Mouse (Mus musculus): ENCODE data around the gene Glrx5. TPM values are rescaled to one million over a fixed set of nuclear protein-coding genes. Genes with fewer than 3 reads are reported as not detected.
A peak's percentile ranks its signal among the peaks of the same experiment; 100 is the strongest.

The Glrx5 gene
- 217 and 246 TPM in 2 replicates for polyA plus RNA-seq (2016; fragmentation: Nextera tagmentation; extraction: Ambion mirVana)

DNA sequence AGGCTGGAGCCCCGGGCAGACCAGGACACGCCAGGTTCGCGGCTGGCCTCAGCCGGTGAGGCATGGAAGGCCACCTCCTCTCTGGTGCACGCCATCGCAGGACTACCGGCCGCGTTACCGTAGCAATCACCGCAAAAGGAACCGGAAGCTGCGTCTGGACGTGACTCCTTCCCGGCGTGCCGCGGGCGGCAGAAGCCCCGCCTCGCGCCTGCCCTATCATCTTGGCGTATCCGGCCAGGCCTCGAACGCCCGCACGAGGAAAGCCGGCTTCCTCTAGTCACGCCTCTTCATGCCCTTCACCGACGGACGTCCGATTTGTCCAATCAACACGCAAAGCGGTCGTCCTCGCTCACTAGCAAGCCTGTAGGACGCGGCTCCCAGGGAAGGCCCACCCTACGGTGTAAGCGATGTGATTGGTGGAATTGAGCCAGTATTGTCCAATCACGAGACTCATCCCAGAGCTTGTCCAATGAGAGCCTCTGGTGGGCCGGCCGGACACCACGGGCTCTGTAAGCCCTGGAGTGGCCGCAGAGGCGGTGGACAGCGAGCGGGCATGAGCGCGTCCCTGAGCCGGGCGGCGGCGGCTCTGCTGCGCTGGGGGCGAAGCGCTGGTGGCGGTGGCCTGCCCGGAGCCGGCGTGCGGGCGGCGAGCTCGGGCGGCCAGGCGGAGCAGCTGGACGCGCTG, at the start of gene Glrx5:
TSS of gene Glrx5 (plus strand) at position 542 of the 685 bp plus-strand sequence.
- peak; percentile 99 for DNase-seq (ENCODE audit: low spot score)
- Histone ChIP-seq H3K4me3 (peak within 1 kb of the TSS; percentile 88), H3K27ac (replicated peaks) (peak within 1 kb of the TSS; percentile 91), H3K9me3 (replicated peaks) (no peaks in the 10 kb centered on the region), H3K27me3 (ENCODE audit: low read depth, poor library complexity, severe bottlenecking) (no peaks in the 10 kb centered on the region), H3K36me3 (peaks cover 33% of the 10 kb centered on the region), H3K4me1 (peaks cover 48% of the 10 kb centered on the region)
- under 1% methylated on average over 72 of the region's 72 CpGs for WGBS

DNA sequence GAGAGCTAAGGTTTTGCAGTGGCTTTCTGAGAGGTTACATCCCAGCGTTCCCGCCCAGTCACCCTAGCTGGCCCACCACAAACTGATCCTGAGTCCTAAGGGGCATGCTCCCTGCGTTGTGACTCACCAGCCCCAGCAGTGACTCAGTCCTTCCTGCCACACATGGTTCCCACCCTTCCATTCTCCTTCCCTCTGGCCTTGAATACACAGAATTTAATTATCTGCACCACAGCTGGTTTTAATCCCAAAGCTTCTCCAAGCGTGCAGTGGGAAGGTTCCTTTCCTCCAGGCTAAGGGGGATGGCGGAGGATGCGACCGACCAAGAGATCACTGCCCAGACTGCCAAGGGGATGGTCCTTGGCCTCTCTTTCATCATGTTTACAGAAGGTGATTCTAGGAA, 49.0 kb upstream of the Glrx5 start:
- WGBS, result 52% methylated on average over 7 of the region's 7 CpGs
- Histone ChIP-seq H3K36me3 (no peaks in the 10 kb centered on the region), H3K4me1 (peaks cover 28% of the 10 kb centered on the region), H3K4me3 (no peak overlapping the region), H3K27me3 (ENCODE audit: low read depth, poor library complexity, severe bottlenecking) (no peaks in the 10 kb centered on the region), H3K27ac (replicated peaks) (peak overlapping the region; percentile 55), H3K9me3 (replicated peaks) (no peaks in the 10 kb centered on the region)
- DNase-seq (ENCODE audit: low spot score), result no peak

DNA sequence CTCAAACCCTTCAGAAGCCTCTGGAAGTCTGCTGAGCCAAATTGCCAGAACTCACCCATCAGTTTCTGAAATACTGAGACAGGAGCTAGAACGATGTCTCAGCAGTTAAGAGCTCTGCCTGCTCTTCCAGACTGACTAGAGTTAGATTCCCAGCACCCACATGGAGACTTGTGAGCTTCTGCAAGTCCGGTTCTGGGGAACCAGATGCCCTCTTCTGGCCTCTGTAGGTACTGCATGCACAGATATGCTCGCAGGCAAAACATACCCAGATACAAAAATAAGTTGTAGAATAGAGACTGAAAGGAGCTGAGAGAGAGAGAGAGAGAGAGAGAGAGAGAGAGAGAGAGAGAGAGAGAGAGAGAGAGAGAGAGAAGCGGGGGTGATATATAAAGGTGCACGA, 47.4 kb upstream of the Glrx5 start:
- no peak for DNase-seq (ENCODE audit: low spot score)
- H3K4me1 ChIP-seq, result peaks cover 17% of the 10 kb centered on the region
- H3K36me3 ChIP-seq, result no peaks in the 10 kb centered on the region
- 76% methylated on average over 5 of the region's 5 CpGs for WGBS
- no peaks in the 10 kb centered on the region for H3K27me3 ChIP-seq (ENCODE audit: low read depth, poor library complexity, severe bottlenecking)
- H3K27ac ChIP-seq (replicated peaks), result no peak overlapping the region
- H3K9me3 ChIP-seq (replicated peaks), result no peaks in the 10 kb centered on the region
- no peak overlapping the region for H3K4me3 ChIP-seq

DNA sequence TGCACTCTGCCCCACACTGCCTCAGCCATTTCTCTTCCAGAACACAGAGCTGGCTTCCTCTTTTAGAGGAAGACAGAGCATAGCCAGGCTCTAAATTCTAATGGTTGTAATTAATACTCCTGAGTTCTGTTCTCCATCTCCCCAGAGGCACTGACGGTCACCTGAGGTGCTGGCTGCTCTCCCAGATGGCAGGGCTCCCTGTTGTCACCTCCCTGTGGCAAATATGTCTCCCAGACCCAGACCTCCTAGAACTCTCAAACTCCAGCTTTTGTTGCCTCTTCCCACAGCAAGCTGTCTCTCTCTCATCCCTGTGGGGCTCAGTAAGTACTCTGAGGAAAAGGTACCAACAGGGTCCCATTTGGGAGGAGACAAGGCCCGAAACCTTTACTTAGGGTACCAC, 46.5 kb upstream of the Glrx5 start:
- WGBS, result 90% methylated on average over 2 of the region's 2 CpGs
- no peaks in the 10 kb centered on the region for H3K9me3 ChIP-seq (replicated peaks)
- peaks cover 17% of the 10 kb centered on the region for H3K4me1 ChIP-seq
- no peak for DNase-seq (ENCODE audit: low spot score)
- H3K4me3 ChIP-seq, result no peak overlapping the region
- H3K27me3 ChIP-seq (ENCODE audit: low read depth, poor library complexity, severe bottlenecking), result no peaks in the 10 kb centered on the region
- H3K36me3 ChIP-seq, result no peaks in the 10 kb centered on the region
- no peak overlapping the region for H3K27ac ChIP-seq (replicated peaks)

DNA sequence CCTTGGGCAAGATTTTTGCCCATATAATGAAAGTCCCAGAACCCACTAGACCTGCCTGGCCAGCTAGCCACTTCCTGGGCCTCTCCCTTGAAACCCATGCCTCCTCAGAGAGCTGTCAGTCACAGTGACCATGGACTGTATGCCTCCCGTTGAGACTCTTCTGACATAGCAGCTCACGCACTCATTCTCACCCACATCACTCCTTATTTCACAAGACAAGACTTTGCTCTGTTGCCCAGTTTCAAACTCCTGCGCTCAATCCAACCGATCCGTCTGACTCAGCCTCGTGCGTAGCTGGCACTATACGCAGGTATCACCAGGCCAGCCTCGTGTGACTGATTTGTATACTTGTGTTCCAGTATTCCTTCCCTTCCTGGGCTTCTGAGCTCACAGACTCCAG, 45.7 kb upstream of the Glrx5 start:
- 94% methylated on average over 9 of the region's 9 CpGs for WGBS
- DNase-seq (ENCODE audit: low spot score), result no peak
- H3K36me3 ChIP-seq, result no peaks in the 10 kb centered on the region
- no peak overlapping the region for H3K27ac ChIP-seq (replicated peaks)
- peaks cover 17% of the 10 kb centered on the region for H3K4me1 ChIP-seq
- H3K27me3 ChIP-seq (ENCODE audit: low read depth, poor library complexity, severe bottlenecking), result no peaks in the 10 kb centered on the region
- H3K9me3 ChIP-seq (replicated peaks), result no peaks in the 10 kb centered on the region
- no peak overlapping the region for H3K4me3 ChIP-seq

DNA sequence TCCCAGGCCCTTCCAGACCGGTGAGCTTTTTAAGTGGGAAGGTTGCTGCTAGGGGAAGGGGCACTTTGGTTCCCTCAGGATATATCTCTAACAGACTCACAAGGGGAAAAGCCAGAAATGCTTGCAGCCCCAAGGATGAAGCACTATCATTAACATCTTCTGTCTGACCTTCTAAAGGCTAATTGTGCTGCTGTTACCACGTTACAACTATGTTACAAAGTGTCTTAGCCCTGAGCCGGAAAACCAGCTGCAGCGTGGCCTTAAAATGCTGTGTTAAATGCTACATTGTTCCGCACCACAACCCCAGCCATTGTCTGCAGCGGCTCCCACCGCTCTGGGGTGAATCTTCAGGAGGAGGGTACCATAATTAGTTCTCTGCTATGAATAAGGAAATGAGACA, 44.6 kb upstream of the Glrx5 start:
- no peak for DNase-seq (ENCODE audit: low spot score)
- no peaks in the 10 kb centered on the region for H3K27me3 ChIP-seq (ENCODE audit: low read depth, poor library complexity, severe bottlenecking)

DNA sequence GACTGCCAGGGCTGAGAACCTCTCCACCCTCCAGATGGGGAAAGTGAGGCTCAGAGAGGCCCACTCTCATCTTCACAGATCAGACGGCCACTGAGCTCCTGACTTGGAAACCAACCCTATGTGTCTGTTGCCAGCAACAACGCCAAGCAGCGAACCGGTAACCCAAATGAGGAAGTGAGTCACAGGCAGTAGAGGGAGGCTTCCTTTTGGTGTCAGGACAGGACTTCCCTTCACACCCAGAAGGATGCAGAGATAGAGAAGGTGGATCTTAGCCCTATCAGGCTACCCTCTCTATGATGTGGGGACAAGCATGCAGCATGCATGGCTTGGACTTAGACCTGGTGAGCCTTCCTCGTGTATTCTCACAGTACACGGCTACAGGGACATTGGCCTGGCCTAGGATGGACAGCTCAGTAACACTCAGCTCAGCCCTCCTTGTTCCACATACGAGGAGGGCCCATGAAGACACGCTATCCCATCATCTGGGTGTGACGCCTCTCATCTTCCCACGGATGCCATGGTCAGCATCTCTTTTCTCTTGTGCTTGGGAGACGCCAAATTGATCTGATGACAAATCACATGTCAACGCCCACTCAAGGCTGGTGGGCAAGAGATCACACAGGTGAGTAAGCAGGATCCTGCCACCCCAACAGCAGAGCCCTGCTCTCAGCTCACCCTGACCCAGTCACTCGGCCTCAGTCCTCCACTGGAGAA, 41.6 kb upstream of the Glrx5 start:
- no peak for DNase-seq (ENCODE audit: low spot score)

More for the DNA sequence above, 44.6 kb upstream of the Glrx5 start:
- H3K36me3 ChIP-seq, result no peaks in the 10 kb centered on the region
- 67% methylated on average over 7 of the region's 7 CpGs for WGBS
- peaks cover 17% of the 10 kb centered on the region for H3K4me1 ChIP-seq
- H3K9me3 ChIP-seq (replicated peaks), result no peaks in the 10 kb centered on the region
- H3K4me3 ChIP-seq, result no peak overlapping the region
- H3K27ac ChIP-seq (replicated peaks), result no peak overlapping the region

DNA sequence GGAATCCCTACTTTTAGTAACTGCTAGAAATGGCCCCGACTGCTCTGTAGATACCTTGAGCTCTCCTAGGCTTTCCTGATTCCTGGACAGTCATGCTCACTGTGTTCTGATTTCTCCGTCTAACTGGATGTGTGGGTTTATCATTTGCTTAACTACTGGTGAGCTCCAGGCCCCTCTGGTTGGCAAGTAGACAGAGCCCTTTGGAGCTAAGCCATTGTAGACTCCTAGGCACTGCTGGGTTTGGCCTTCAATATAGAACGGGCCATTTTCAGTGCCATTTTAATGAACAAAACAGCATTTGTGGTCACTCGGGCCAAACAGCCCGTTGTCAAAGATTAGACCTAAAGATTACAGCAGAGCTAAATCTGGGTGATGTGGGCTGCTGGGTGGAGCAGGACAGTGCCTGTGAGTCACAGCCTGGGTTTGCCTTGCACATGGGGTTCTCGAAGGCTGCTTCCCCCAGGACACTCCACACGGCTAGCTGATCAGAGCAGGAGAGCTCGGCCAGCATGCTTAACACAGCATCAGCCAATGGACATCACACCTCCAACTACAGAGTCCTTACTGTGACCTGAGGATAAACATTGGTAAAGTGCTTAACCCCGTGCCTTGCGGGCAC, 40.3 kb upstream of the Glrx5 start:
- no peak for DNase-seq (ENCODE audit: low spot score)
- Histone ChIP-seq H3K9me3 (replicated peaks) (no peaks in the 10 kb centered on the region), H3K4me3 (no peak overlapping the region), H3K27me3 (ENCODE audit: low read depth, poor library complexity, severe bottlenecking) (0 out of 2 replicates have a peak, but pooled peaks cover 5% of the 10 kb centered on the region), H3K27ac (replicated peaks) (no peak overlapping the region), H3K36me3 (no peaks in the 10 kb centered on the region), H3K4me1 (peaks cover 7% of the 10 kb centered on the region)
- WGBS, result 91% methylated on average over 10 of the region's 10 CpGs

More for the DNA sequence above, 41.6 kb upstream of the Glrx5 start:
- H3K9me3 ChIP-seq (replicated peaks), result no peaks in the 10 kb centered on the region
- no peaks in the 10 kb centered on the region for H3K36me3 ChIP-seq
- H3K27me3 ChIP-seq (ENCODE audit: low read depth, poor library complexity, severe bottlenecking), result no peaks in the 10 kb centered on the region
- no peak overlapping the region for H3K4me3 ChIP-seq
- H3K4me1 ChIP-seq, result peaks cover 7% of the 10 kb centered on the region
- H3K27ac ChIP-seq (replicated peaks), result no peak overlapping the region
- WGBS, result 88% methylated on average over 13 of the region's 13 CpGs

DNA sequence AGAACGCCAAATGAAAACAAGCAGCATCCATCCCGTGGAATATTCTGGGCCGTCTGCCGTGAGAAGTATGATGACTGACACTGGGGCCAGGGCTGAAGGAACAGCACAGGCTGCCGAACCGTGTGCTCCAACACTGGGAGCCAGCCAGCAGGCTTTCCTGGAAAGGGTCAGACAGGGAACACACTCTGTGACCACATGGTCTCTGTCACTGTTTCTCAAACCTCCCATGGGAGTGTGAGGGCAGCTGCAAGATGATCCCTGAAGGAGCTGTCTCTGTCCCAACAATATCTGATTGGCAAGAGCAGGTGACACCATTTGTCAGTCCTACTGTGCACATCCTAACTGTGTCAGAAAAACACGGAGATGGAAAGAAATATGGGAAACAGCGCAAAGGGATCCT, 39.6 kb upstream of the Glrx5 start:
- Histone ChIP-seq H3K4me1 (peaks cover 3% of the 10 kb centered on the region), H3K4me3 (no peak overlapping the region), H3K36me3 (no peaks in the 10 kb centered on the region), H3K9me3 (replicated peaks) (no peaks in the 10 kb centered on the region), H3K27ac (replicated peaks) (no peak overlapping the region), H3K27me3 (ENCODE audit: low read depth, poor library complexity, severe bottlenecking) (0 out of 2 replicates have a peak, but pooled peaks cover 6% of the 10 kb centered on the region)
- 91% methylated on average over 8 of the region's 8 CpGs for WGBS
- DNase-seq (ENCODE audit: low spot score), result no peak

DNA sequence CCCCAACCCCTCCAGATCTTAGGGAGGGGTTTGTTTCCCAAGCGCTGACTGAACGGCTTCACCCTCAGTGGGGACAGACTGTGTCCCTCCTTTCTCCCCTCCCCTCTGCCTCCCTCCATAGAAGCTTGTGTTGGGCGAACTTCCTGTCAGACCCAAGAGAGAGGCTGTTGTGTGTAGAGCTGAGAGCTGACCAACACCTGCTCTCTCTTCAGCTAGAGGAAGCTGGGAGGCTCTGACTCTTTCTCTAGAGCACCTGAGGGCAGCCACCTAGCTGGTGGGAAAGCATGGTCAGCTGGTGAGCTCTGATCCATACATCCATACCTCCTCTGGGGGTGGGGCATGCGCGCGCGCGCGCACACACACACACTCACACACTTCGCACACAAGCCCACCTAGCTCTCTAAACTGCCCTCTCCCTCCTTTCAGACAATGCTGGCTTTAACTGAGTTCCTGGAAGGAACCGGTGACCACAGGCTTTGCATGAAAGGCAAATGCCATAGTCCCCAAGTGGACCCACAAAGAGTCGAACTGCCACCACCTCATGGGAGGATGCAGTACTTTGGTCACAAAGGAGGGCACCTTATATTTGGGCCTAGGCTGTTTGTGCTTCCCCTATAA, 37.1 kb upstream of the Glrx5 start:
- no peak overlapping the region for H3K27ac ChIP-seq (replicated peaks)
- H3K27me3 ChIP-seq (ENCODE audit: low read depth, poor library complexity, severe bottlenecking), result peaks cover 19% of the 10 kb centered on the region
- no peak overlapping the region for H3K4me3 ChIP-seq
- no peaks in the 10 kb centered on the region for H3K9me3 ChIP-seq (replicated peaks)
- H3K4me1 ChIP-seq, result peaks cover 9% of the 10 kb centered on the region
- H3K36me3 ChIP-seq, result no peaks in the 10 kb centered on the region
- 89% methylated on average over 12 of the region's 12 CpGs for WGBS
- no peak for DNase-seq (ENCODE audit: low spot score)

DNA sequence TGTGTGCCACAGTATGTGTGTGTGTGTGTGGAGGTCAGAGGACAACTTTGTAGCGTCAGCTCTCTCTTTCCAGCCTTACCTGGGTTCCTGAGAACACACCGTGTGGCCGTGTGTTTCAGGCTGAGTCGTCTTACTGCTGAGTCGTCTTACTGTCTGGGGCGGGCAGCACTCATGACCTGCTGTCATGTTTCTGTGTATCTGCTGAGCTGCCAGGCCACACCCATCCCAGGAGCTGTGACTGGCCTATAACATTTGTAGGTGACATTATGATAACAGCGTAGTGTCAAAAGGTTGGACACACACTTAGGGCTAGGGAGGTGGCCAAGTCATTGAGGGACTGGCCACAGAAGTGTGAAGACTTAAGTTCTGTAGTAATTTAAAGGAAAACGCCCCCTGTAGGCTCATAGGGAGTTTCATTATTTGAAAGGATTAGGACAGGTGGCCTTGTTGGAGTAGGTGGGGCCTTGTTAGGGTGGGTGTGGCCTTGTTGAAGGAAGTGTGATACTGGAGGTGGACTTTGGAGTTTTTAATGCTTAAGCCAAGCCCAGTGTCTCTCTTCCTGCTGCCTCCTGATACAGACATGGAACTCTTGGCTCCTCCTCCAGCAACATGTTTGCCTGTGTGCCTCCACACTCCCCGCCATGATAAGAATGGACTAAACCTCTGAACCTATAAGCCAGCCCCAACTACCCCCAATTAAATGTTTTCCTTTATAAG, 36.3 kb upstream of the Glrx5 start:
- no peak for DNase-seq (ENCODE audit: low spot score)
- H3K9me3 ChIP-seq (replicated peaks), result no peaks in the 10 kb centered on the region
- H3K27ac ChIP-seq (replicated peaks), result no peak overlapping the region
- no peak overlapping the region for H3K4me3 ChIP-seq
- no peaks in the 10 kb centered on the region for H3K36me3 ChIP-seq
- H3K4me1 ChIP-seq, result peaks cover 9% of the 10 kb centered on the region
- peaks cover 27% of the 10 kb centered on the region for H3K27me3 ChIP-seq (ENCODE audit: low read depth, poor library complexity, severe bottlenecking)
- 85% methylated on average over 9 of the region's 9 CpGs for WGBS

DNA sequence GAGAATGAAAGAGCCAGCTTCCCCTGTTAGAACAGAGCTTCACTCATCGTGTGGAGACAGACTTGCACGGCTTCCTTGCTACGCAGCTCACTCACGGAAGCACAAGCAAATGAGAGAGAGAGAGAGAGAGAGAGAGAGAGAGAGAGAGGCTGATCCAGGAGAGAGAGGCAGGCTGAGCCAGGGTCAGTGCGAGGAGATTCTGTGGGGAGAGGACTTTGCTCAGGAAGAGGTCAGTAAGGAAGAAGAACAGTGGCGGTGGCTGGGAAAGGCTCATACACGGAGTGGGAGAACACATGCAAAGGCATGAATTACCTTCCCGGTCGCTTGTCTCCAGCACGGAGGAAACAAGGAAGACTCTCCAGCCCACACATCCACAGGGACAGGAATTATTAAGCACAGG, 35.3 kb upstream of the Glrx5 start:
- Histone ChIP-seq H3K9me3 (replicated peaks) (no peaks in the 10 kb centered on the region), H3K4me3 (no peak overlapping the region), H3K27me3 (ENCODE audit: low read depth, poor library complexity, severe bottlenecking) (peaks cover 33% of the 10 kb centered on the region), H3K36me3 (no peaks in the 10 kb centered on the region), H3K27ac (replicated peaks) (no peak overlapping the region), H3K4me1 (peaks cover 15% of the 10 kb centered on the region)
- no peak for DNase-seq (ENCODE audit: low spot score)
- WGBS, result 90% methylated on average over 10 of the region's 10 CpGs
